Mouse (Mus musculus): ENCODE measurements around the gene DXBay18.
"Not testable (repeated sequence)": the region's sequence is repeated elsewhere in the genome, so short reads cannot be mapped to it uniquely, and the experiment has no call there.

Gene DXBay18

DNA sequence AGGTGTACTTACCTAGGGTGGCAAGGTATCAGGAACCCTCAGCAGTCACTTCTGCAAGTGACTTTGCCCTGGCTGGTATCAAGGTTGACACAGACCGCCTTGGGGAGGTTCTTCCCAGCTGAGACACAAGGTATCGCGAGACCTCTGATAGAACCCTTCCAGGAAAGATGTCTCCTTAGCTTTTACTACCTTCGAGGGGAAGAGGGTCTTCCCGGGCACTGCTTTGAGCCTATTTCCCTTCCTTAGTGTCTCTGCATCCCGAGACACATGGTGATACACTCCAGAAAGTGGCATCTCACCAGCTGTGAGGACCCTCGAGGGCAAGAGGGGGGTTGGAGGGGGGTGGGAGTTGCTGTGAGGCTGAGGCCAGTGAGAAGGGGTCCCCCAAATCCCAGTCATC, at the start of gene DXBay18:
Gene DXBay18, minus strand, starts transcription at position 101 of the 400 bp plus-strand sequence.
- not testable (repeated sequence) for DNase-seq (ENCODE audit: extremely low spot score, low spot score)

DNA sequence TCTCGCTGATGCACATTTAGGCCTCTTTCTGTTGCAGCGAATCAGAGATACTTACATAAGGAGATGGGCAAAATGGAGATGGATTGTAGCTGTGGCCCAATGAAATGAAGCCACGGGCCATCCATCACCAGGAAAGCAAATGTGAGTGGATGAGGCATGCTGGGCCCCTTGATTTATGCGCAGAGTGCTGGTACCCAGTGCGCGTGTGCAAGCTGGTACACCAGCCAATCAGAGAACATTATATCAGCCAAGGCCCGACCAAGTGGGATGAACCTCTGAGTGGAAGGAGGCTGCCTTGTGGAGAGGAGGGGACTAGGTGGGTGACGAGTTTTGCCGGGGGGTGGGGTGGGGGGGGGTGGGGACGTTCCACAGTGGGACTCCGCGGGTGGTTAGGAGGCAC, 42.7 kb upstream of the DXBay18 start, which contains the start of gene Xlr3b:
Gene Xlr3b, plus strand, starts transcription at position 274 of the 400 bp plus-strand sequence.
- DNase-seq (ENCODE audit: extremely low spot score, low spot score), result not testable (repeated sequence)

DNA sequence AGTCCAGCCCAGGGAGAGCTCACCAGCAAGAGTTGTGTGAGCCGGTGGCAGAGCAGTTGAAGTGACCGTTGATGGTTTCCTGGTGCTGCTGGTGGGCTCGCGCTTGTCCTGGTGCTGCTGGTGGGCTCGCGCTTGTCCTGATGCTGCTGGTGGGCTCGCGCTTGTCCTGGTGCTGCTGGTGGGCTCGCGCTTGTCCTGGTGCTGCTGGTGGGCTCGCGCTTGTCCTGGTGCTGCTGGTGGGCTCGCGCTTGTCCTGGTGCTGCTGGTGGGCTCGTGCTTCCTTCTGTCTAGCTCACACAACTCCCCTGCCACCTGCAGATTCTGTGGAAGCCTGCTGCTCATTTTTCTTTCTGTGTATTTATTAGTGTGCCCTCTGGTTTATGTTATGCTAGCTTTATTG, 27.6 kb upstream of the DXBay18 start, which contains the start of gene Spin2d:
Gene Spin2d, minus strand, starts transcription at position 101 of the 400 bp plus-strand sequence.
- not testable (repeated sequence) for DNase-seq (ENCODE audit: extremely low spot score, low spot score)

GRCm38 (mm10) chrX:73148496-73148895, 754 bp downstream of the DXBay18 start, which contains the start of gene Xlr5b:
Xlr5b (plus strand) TSS chrX:73148796.
- DNase-seq (ENCODE audit: extremely low spot score, low spot score), result not testable (repeated sequence)

DNA sequence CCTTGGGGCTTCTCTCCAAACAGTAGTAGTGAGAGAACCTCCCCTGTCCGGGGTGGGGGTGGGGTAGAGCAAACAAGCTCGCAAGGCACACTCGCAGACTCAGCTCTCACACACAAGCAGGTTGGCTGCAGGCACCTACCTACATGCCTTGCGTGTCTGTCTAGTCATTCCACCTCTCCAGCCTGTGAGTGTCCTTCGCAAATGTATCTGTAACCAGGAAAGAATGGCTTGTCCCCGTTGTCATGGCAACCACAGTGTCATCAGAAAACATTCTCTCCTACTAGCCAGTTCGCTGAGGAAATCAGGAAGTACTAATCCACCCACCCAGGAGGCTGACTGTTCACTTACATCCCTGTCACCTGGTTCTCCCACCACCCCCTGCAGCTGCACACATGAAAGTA, 6.0 kb downstream of the DXBay18 start:
- DNase-seq (ENCODE audit: extremely low spot score, low spot score), result not testable (repeated sequence)

GRCm38 (mm10) chrX:73122859-73123829, 26.1 kb downstream of the DXBay18 start:
- DNase-seq (ENCODE audit: extremely low spot score, low spot score), result not testable (repeated sequence)

- not testable (repeated sequence) for DNase-seq (ENCODE audit: extremely low spot score, low spot score)
Measured at GRCm38 (mm10) chrX:73116747-73117146, 32.5 kb downstream of the DXBay18 start, which contains the start of gene Gm14685. Gm14685 (plus strand) TSS chrX:73117047.

- DNase-seq (ENCODE audit: extremely low spot score, low spot score), result not testable (repeated sequence)
Measured at GRCm38 (mm10) chrX:73096941-73097508, 52.2 kb downstream of the DXBay18 start, which contains the start of gene Xlr3a. Xlr3a (minus strand) TSS chrX:73097095.
